Mouse (Mus musculus): ENCODE results near the gene Il16. TPM values are rescaled to one million over a fixed set of nuclear protein-coding genes. Genes with fewer than 3 reads are reported as not detected.

Gene Il16
- polyA plus RNA-seq, 1 experiment from 2014 or later: 3.1 TPM

DNA sequence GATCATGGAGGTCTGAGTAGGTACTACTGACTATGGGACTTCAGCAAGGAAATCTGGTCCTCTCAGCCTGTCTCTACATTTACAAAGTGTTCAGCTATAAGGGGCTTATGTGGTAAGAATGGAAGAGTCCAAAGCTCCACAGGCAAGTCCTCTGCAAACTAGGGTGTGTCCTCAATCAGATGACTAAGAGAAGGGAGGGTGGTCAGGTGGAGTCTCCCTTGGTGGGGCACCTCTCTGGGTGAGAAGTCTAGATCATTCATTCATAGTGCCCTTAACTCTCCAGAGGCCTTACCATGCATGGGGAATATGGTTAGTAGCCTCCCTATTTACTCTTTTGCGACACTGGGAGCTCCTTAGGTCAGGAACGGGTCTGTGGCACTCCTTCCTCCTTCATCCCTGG, 91.3 kb downstream of the Il16 start:
- no peak for ATAC-seq (replicated peaks; ENCODE audit: low FRiP score, low read depth)
- 79% methylated on average over 2 of the region's 2 CpGs for WGBS

DNA sequence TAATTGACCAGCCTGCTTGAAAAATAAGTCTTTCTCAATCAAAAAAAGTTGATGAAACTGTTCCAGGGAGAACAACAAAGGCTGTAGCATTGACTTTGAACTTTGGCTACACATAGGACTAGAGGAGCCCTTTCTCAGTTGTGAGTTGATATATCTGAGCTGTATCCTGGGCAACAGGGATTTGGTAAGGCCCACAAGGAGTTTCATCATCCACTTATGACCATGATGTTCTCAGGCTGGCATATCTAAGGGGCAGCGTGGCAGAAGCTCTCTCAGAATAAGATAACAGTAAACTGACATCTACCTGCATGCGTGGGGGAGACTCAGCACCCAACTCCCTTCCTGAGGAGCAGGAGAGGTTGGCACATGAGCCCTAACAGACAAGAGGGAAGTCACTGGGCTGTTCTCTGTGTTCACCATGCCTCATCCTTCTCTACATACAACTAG, 91.9 kb downstream of the Il16 start:
- ATAC-seq (replicated peaks; ENCODE audit: low FRiP score, low read depth): no peak
- no peak for DNase-seq (ENCODE audit: low spot score)
- no peaks in the 10 kb centered on the region for H3K36me3 ChIP-seq (ENCODE audit: insufficient read depth, low read length)
- 95% methylated on average over 2 of the region's 2 CpGs for WGBS
- TF ChIP-seq CTCF (IDR thresholded peaks at IDR 0.05; ENCODE audit: low read depth): no peak
- no peaks in the 10 kb centered on the region for H3K9me3 ChIP-seq (replicated peaks; ENCODE audit: low read length)
- H3K4me3 ChIP-seq (replicated peaks; ENCODE audit: low read depth, low read length): no peak overlapping the region
- no peak overlapping the region for H3K4me2 ChIP-seq (ENCODE audit: low read length)
- H3K27me3 ChIP-seq (ENCODE audit: insufficient read depth, low read length): no peaks in the 10 kb centered on the region
- no peak overlapping the region for H3K27ac ChIP-seq
- H3K9ac ChIP-seq (ENCODE audit: low read depth, low read length): no peak overlapping the region
- H3K4me1 ChIP-seq (replicated peaks; ENCODE audit: insufficient read depth, low read length): no peaks in the 10 kb centered on the region

More for the DNA sequence above, 91.3 kb downstream of the Il16 start:
- Histone ChIP-seq H3K4me1 (replicated peaks; ENCODE audit: insufficient read depth, low read length) (no peaks in the 10 kb centered on the region), H3K36me3 (ENCODE audit: insufficient read depth, low read length) (no peaks in the 10 kb centered on the region), H3K4me3 (replicated peaks; ENCODE audit: low read depth, low read length) (no peak overlapping the region), H3K4me2 (ENCODE audit: low read length) (no peak overlapping the region), H3K9ac (ENCODE audit: low read depth, low read length) (no peak overlapping the region), H3K9me3 (replicated peaks; ENCODE audit: low read length) (no peaks in the 10 kb centered on the region), H3K27me3 (ENCODE audit: insufficient read depth, low read length) (no peaks in the 10 kb centered on the region), H3K27ac (no peak overlapping the region)
- DNase-seq (ENCODE audit: low spot score): no peak
- no peak for TF ChIP-seq CTCF (IDR thresholded peaks at IDR 0.05; ENCODE audit: low read depth)

DNA sequence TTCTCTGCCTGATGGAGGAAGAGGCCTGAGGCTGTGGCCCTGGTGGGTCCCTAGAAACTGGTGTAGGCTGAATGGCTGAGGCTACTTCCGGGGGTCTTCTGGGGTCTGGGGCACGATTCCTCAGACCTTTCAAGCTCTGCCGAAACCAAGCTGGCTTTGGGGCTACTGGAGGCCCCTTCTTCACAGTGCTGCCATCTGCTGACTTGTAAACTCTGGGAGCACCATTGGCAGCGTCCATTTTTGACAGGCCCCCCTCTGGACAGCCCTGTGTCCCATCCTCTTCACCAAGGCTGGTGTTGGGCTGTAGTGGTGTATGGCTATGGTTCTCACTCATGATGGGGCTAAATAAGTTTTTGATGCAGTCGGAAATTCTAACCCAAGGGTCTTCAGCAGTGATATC, 93.0 kb downstream of the Il16 start:
- no peaks in the 10 kb centered on the region for H3K27me3 ChIP-seq (ENCODE audit: insufficient read depth, low read length)
- H3K4me2 ChIP-seq (ENCODE audit: low read length): no peak overlapping the region
- H3K4me1 ChIP-seq (replicated peaks; ENCODE audit: insufficient read depth, low read length): no peaks in the 10 kb centered on the region
- H3K9ac ChIP-seq (ENCODE audit: low read depth, low read length): no peak overlapping the region
- TF ChIP-seq CTCF (IDR thresholded peaks at IDR 0.05; ENCODE audit: low read depth): peak; percentile 15; the same call in 1 of the 2 replicates
- no peaks in the 10 kb centered on the region for H3K36me3 ChIP-seq (ENCODE audit: insufficient read depth, low read length)
- no peak overlapping the region for H3K27ac ChIP-seq
- H3K9me3 ChIP-seq (replicated peaks; ENCODE audit: low read length): no peaks in the 10 kb centered on the region
- 90% methylated on average over 5 of the region's 5 CpGs for WGBS
- ATAC-seq (replicated peaks; ENCODE audit: low FRiP score, low read depth): no peak
- H3K4me3 ChIP-seq (replicated peaks; ENCODE audit: low read depth, low read length): no peak overlapping the region
- no peak for DNase-seq (ENCODE audit: low spot score)

DNA sequence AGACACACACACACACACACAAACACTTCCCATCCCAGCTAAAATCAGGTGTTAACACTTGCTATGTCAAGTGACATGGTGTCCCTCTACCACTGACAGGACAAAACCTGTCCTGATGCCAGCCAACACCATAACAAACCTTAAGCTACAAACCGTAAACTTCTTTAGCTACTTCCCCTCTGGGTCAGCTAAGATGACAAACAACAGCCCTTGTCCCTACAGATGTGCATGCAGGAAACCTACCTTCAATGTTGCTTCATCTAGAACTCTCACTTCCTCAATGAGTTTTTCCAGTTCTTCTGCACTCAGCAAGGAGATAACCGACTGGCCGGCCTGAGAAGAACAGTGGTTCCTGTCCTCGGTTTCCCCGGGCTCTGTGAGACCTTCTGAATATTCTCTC, 94.9 kb downstream of the Il16 start:
- TF ChIP-seq CTCF (IDR thresholded peaks at IDR 0.05; ENCODE audit: low read depth): no peak
- 79% methylated on average over 5 of the region's 5 CpGs for WGBS

DNA sequence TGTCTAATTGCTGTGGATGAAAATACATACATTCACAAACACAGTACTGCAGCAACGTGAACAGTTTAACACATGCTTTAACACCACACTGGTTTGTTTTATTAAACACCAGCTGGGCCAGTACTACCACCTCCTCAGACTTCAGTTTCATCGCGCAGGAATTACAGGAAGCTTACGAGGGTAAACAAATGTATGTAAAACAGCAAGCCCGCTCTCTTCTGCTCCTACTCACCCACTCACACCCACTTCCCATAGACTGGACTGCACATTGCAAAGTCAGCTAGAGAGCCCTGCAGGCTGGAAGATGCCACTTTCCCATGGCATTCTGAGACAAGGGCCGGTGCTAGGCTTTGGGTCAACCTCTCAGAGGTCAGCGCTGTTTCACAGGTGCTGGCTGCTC, 96.7 kb downstream of the Il16 start:
- ATAC-seq (replicated peaks; ENCODE audit: low FRiP score, low read depth) (no peak), DNase-seq (ENCODE audit: low spot score) (no peak)
- no peaks in the 10 kb centered on the region for H3K27me3 ChIP-seq (ENCODE audit: insufficient read depth, low read length)
- no peak for TF ChIP-seq CTCF (IDR thresholded peaks at IDR 0.05; ENCODE audit: low read depth)
- no peaks in the 10 kb centered on the region for H3K36me3 ChIP-seq (ENCODE audit: insufficient read depth, low read length)
- no peaks in the 10 kb centered on the region for H3K4me1 ChIP-seq (replicated peaks; ENCODE audit: insufficient read depth, low read length)
- no peak overlapping the region for H3K27ac ChIP-seq
- H3K4me3 ChIP-seq (replicated peaks; ENCODE audit: low read depth, low read length): no peak overlapping the region
- H3K9ac ChIP-seq (ENCODE audit: low read depth, low read length): no peak overlapping the region
- no peaks in the 10 kb centered on the region for H3K9me3 ChIP-seq (replicated peaks; ENCODE audit: low read length)
- WGBS: 66% methylated on average over 7 of the region's 7 CpGs
- no peak overlapping the region for H3K4me2 ChIP-seq (ENCODE audit: low read length)

More for the DNA sequence above, 94.9 kb downstream of the Il16 start:
- DNase-seq (ENCODE audit: low spot score) (no peak), ATAC-seq (replicated peaks; ENCODE audit: low FRiP score, low read depth) (no peak)
- no peak overlapping the region for H3K4me3 ChIP-seq (replicated peaks; ENCODE audit: low read depth, low read length)
- H3K27me3 ChIP-seq (ENCODE audit: insufficient read depth, low read length): no peaks in the 10 kb centered on the region
- no peaks in the 10 kb centered on the region for H3K9me3 ChIP-seq (replicated peaks; ENCODE audit: low read length)
- H3K27ac ChIP-seq: no peak overlapping the region
- no peaks in the 10 kb centered on the region for H3K4me1 ChIP-seq (replicated peaks; ENCODE audit: insufficient read depth, low read length)
- H3K36me3 ChIP-seq (ENCODE audit: insufficient read depth, low read length): no peaks in the 10 kb centered on the region
- no peak overlapping the region for H3K4me2 ChIP-seq (ENCODE audit: low read length)
- no peak overlapping the region for H3K9ac ChIP-seq (ENCODE audit: low read depth, low read length)

DNA sequence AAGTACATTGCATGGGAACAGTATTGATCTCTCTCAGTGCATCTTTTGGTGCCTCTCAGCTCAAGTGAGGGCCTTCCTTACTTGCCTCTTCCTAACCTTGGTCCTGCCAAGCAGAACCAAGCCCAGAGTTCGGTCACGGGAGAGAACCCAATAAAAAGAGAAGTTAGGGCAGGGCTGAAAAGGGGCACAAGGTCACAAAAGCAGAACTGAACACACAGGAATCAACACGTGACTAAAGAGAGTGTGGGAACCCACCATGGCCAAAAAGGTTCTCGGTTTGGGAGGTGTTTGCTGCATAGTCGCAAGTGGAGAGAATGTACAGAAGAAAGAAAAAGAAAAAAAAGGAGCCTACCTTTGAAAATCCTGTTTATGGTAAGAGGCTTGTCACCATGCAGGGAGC, 100.0 kb downstream of the Il16 start:
- WGBS: 65% methylated on average over 5 of the region's 5 CpGs
- Histone ChIP-seq H3K27me3 (ENCODE audit: insufficient read depth, low read length) (no peaks in the 10 kb centered on the region), H3K9me3 (replicated peaks; ENCODE audit: low read length) (no peaks in the 10 kb centered on the region), H3K27ac (no peak overlapping the region), H3K36me3 (ENCODE audit: insufficient read depth, low read length) (peaks cover 11% of the 10 kb centered on the region; the same call in 1 of the 2 replicates), H3K4me2 (ENCODE audit: low read length) (no peak overlapping the region), H3K4me1 (replicated peaks; ENCODE audit: insufficient read depth, low read length) (no peaks in the 10 kb centered on the region), H3K9ac (ENCODE audit: low read depth, low read length) (no peak overlapping the region), H3K4me3 (replicated peaks; ENCODE audit: low read depth, low read length) (no peak overlapping the region)
- no peak for DNase-seq (ENCODE audit: low spot score)
- no peak for ATAC-seq (replicated peaks; ENCODE audit: low FRiP score, low read depth)
- no peak for TF ChIP-seq CTCF (IDR thresholded peaks at IDR 0.05; ENCODE audit: low read depth)

DNA sequence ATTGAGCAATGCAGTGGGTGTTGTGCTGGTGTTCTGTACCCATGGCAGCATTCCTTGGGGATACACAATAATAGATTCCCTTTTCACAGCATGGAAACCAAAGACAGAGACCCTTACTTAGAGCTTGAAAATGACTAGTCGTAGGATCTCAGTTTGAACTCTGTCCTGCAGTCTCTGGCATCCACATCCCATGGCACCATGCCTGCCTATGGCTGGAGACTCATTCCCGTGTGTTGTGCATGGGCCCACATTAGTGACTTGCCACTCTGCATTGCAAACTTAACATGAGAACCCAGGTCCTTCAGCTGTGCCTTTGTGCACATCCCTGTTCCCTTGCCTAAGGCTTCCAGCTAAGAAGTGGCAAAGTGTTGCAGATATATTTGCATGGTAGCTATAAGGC, 100.8 kb downstream of the Il16 start:
- Histone ChIP-seq H3K27ac (no peak overlapping the region), H3K9ac (ENCODE audit: low read depth, low read length) (no peak overlapping the region), H3K4me3 (replicated peaks; ENCODE audit: low read depth, low read length) (no peak overlapping the region), H3K9me3 (replicated peaks; ENCODE audit: low read length) (no peaks in the 10 kb centered on the region), H3K27me3 (ENCODE audit: insufficient read depth, low read length) (no peaks in the 10 kb centered on the region), H3K4me2 (ENCODE audit: low read length) (no peak overlapping the region), H3K4me1 (replicated peaks; ENCODE audit: insufficient read depth, low read length) (no peaks in the 10 kb centered on the region), H3K36me3 (ENCODE audit: insufficient read depth, low read length) (peaks cover 11% of the 10 kb centered on the region; the same call in 1 of the 2 replicates)
- 89% methylated on average over 2 of the region's 2 CpGs for WGBS
- no peak for ATAC-seq (replicated peaks; ENCODE audit: low FRiP score, low read depth)
- no peak for TF ChIP-seq CTCF (IDR thresholded peaks at IDR 0.05; ENCODE audit: low read depth)
- no peak for DNase-seq (ENCODE audit: low spot score)
